Mouse (Mus musculus): ENCODE measurements at regions not wholly inside any gene's neighbourhood (a gene's known extent, or its start where the extent isn't known, plus 50 kb on each side); places are given as distances from the start of the nearest gene placed in this dataset.
"Not testable (repeated sequence)": the region's sequence is repeated elsewhere in the genome, so short reads cannot be mapped to it uniquely, and the experiment has no call there.

GRCm38 (mm10) chr15:27089155-27089554 is 193.8 kb upstream of the Fbxl7 start:
- ATAC-seq (replicated peaks; ENCODE audit: low FRiP score), result no peak
- H3K27me3 ChIP-seq (replicated peaks; ENCODE audit: control insufficient read depth, insufficient read depth, low read length), result no peaks in the 10 kb centered on the region
- H3K4me3 ChIP-seq (ENCODE audit: low read depth, low read length), result no peak overlapping the region
- no peaks in the 10 kb centered on the region for H3K36me3 ChIP-seq (ENCODE audit: control insufficient read depth, insufficient read depth, low read length)
- no peaks in the 10 kb centered on the region for H3K9me3 ChIP-seq (ENCODE audit: control insufficient read depth, low read length)
- no peaks in the 10 kb centered on the region for H3K4me1 ChIP-seq (replicated peaks; ENCODE audit: control insufficient read depth, insufficient read depth, low read length)
- no peak overlapping the region for H3K27ac ChIP-seq (ENCODE audit: low read depth, low read length)
- DNase-seq (ENCODE audit: low spot score), result no peak
- H3K4me2 ChIP-seq, result no peak overlapping the region
- WGBS, result 71% methylated on average over 6 of the region's 6 CpGs
- H3K9ac ChIP-seq (ENCODE audit: low read depth, low read length), result no peak overlapping the region

GRCm38 (mm10) chr15:27094102-27094501 is 198.7 kb upstream of the Fbxl7 start:
- no peak for DNase-seq (ENCODE audit: low spot score)
- Histone ChIP-seq H3K9me3 (ENCODE audit: control insufficient read depth, low read length) (no peaks in the 10 kb centered on the region), H3K9ac (ENCODE audit: low read depth, low read length) (no peak overlapping the region), H3K27ac (ENCODE audit: low read depth, low read length) (no peak overlapping the region), H3K4me3 (ENCODE audit: low read depth, low read length) (no peak overlapping the region), H3K36me3 (ENCODE audit: control insufficient read depth, insufficient read depth, low read length) (no peaks in the 10 kb centered on the region), H3K4me2 (no peak overlapping the region), H3K27me3 (replicated peaks; ENCODE audit: control insufficient read depth, insufficient read depth, low read length) (no peaks in the 10 kb centered on the region), H3K4me1 (replicated peaks; ENCODE audit: control insufficient read depth, insufficient read depth, low read length) (no peaks in the 10 kb centered on the region)
- ATAC-seq (replicated peaks; ENCODE audit: low FRiP score), result no peak
- WGBS, result 63% methylated on average over 3 of the region's 3 CpGs

GRCm38 (mm10) chr15:27095231-27095630 is 199.9 kb upstream of the Fbxl7 start:
- DNase-seq (ENCODE audit: low spot score) (no peak), ATAC-seq (replicated peaks; ENCODE audit: low FRiP score) (no peak)
- H3K27ac ChIP-seq (ENCODE audit: low read depth, low read length), result no peak overlapping the region
- 80% methylated on average over 9 of the region's 9 CpGs for WGBS
- H3K4me1 ChIP-seq (replicated peaks; ENCODE audit: control insufficient read depth, insufficient read depth, low read length), result no peaks in the 10 kb centered on the region
- no peaks in the 10 kb centered on the region for H3K36me3 ChIP-seq (ENCODE audit: control insufficient read depth, insufficient read depth, low read length)
- no peaks in the 10 kb centered on the region for H3K27me3 ChIP-seq (replicated peaks; ENCODE audit: control insufficient read depth, insufficient read depth, low read length)
- no peak overlapping the region for H3K4me2 ChIP-seq
- no peak overlapping the region for H3K4me3 ChIP-seq (ENCODE audit: low read depth, low read length)
- no peak overlapping the region for H3K9ac ChIP-seq (ENCODE audit: low read depth, low read length)
- no peaks in the 10 kb centered on the region for H3K9me3 ChIP-seq (ENCODE audit: control insufficient read depth, low read length)

- H3K4me1 ChIP-seq (replicated peaks; ENCODE audit: control insufficient read depth, insufficient read depth, low read length); H3K36me3 ChIP-seq (ENCODE audit: control insufficient read depth, insufficient read depth, low read length); H3K4me3 ChIP-seq (ENCODE audit: low read depth, low read length); H3K4me2 ChIP-seq; ATAC-seq (replicated peaks; ENCODE audit: low FRiP score); H3K9me3 ChIP-seq (ENCODE audit: control insufficient read depth, low read length); H3K27ac ChIP-seq (ENCODE audit: low read depth, low read length); H3K9ac ChIP-seq (ENCODE audit: low read depth, low read length); DNase-seq (ENCODE audit: low spot score); H3K27me3 ChIP-seq (replicated peaks; ENCODE audit: control insufficient read depth, insufficient read depth, low read length): not testable (repeated sequence)
- 69% methylated on average over 2 of the region's 2 CpGs for WGBS
Measured at GRCm38 (mm10) chr15:27101610-27102009, 206.2 kb upstream of the Fbxl7 start.

- Histone ChIP-seq H3K4me2 (no peak overlapping the region), H3K27ac (ENCODE audit: low read depth, low read length) (no peak overlapping the region), H3K27me3 (replicated peaks; ENCODE audit: control insufficient read depth, insufficient read depth, low read length) (no peaks in the 10 kb centered on the region), H3K9ac (ENCODE audit: low read depth, low read length) (no peak overlapping the region), H3K4me1 (replicated peaks; ENCODE audit: control insufficient read depth, insufficient read depth, low read length) (no peaks in the 10 kb centered on the region), H3K9me3 (ENCODE audit: control insufficient read depth, low read length) (no peaks in the 10 kb centered on the region), H3K4me3 (ENCODE audit: low read depth, low read length) (no peak overlapping the region), H3K36me3 (ENCODE audit: control insufficient read depth, insufficient read depth, low read length) (no peaks in the 10 kb centered on the region)
- ATAC-seq (replicated peaks; ENCODE audit: low FRiP score), result no peak
- WGBS, result 77% methylated on average over 3 of the region's 3 CpGs
- no peak for DNase-seq (ENCODE audit: low spot score)
Measured at GRCm38 (mm10) chr15:27109130-27109529, 213.8 kb upstream of the Fbxl7 start.

- H3K27ac ChIP-seq (ENCODE audit: low read depth, low read length), result no peak overlapping the region
- H3K9ac ChIP-seq (ENCODE audit: low read depth, low read length), result no peak overlapping the region
- WGBS, result 33% methylated on average over 1 of the region's 1 CpGs
- ATAC-seq (replicated peaks; ENCODE audit: low FRiP score) (no peak), DNase-seq (ENCODE audit: low spot score) (no peak)
- no peak overlapping the region for H3K4me3 ChIP-seq (ENCODE audit: low read depth, low read length)
- no peaks in the 10 kb centered on the region for H3K9me3 ChIP-seq (ENCODE audit: control insufficient read depth, low read length)
- no peaks in the 10 kb centered on the region for H3K4me1 ChIP-seq (replicated peaks; ENCODE audit: control insufficient read depth, insufficient read depth, low read length)
- H3K27me3 ChIP-seq (replicated peaks; ENCODE audit: control insufficient read depth, insufficient read depth, low read length), result no peaks in the 10 kb centered on the region
- no peaks in the 10 kb centered on the region for H3K36me3 ChIP-seq (ENCODE audit: control insufficient read depth, insufficient read depth, low read length)
- H3K4me2 ChIP-seq, result no peak overlapping the region
Measured at GRCm38 (mm10) chr15:27129697-27130096, 234.3 kb upstream of the Fbxl7 start.

GRCm38 (mm10) chr15:27132761-27133160 is 237.4 kb upstream of the Fbxl7 start:
- no peak overlapping the region for H3K9ac ChIP-seq (ENCODE audit: low read depth, low read length)
- no peak overlapping the region for H3K27ac ChIP-seq (ENCODE audit: low read depth, low read length)
- H3K36me3 ChIP-seq (ENCODE audit: control insufficient read depth, insufficient read depth, low read length), result no peaks in the 10 kb centered on the region
- WGBS, result 73% methylated on average over 2 of the region's 2 CpGs
- DNase-seq (ENCODE audit: low spot score), result no peak
- no peaks in the 10 kb centered on the region for H3K9me3 ChIP-seq (ENCODE audit: control insufficient read depth, low read length)
- H3K4me1 ChIP-seq (replicated peaks; ENCODE audit: control insufficient read depth, insufficient read depth, low read length), result no peaks in the 10 kb centered on the region
- no peak overlapping the region for H3K4me2 ChIP-seq
- no peaks in the 10 kb centered on the region for H3K27me3 ChIP-seq (replicated peaks; ENCODE audit: control insufficient read depth, insufficient read depth, low read length)
- H3K4me3 ChIP-seq (ENCODE audit: low read depth, low read length), result no peak overlapping the region
- ATAC-seq (replicated peaks; ENCODE audit: low FRiP score), result no peak

- Histone ChIP-seq H3K9ac (ENCODE audit: low read depth, low read length) (no peak overlapping the region), H3K27me3 (replicated peaks; ENCODE audit: control insufficient read depth, insufficient read depth, low read length) (no peaks in the 10 kb centered on the region), H3K4me3 (ENCODE audit: low read depth, low read length) (no peak overlapping the region), H3K4me2 (no peak overlapping the region), H3K27ac (ENCODE audit: low read depth, low read length) (no peak overlapping the region), H3K4me1 (replicated peaks; ENCODE audit: control insufficient read depth, insufficient read depth, low read length) (no peaks in the 10 kb centered on the region), H3K36me3 (ENCODE audit: control insufficient read depth, insufficient read depth, low read length) (no peaks in the 10 kb centered on the region), H3K9me3 (ENCODE audit: control insufficient read depth, low read length) (no peaks in the 10 kb centered on the region)
- DNase-seq (ENCODE audit: low spot score), result no peak
- WGBS, result 84% methylated on average over 5 of the region's 5 CpGs
- ATAC-seq (replicated peaks; ENCODE audit: low FRiP score), result no peak
Measured at GRCm38 (mm10) chr15:27137580-27137979, 242.2 kb upstream of the Fbxl7 start.

- no peaks in the 10 kb centered on the region for H3K4me1 ChIP-seq (replicated peaks; ENCODE audit: control insufficient read depth, insufficient read depth, low read length)
- no peaks in the 10 kb centered on the region for H3K27me3 ChIP-seq (replicated peaks; ENCODE audit: control insufficient read depth, insufficient read depth, low read length)
- H3K36me3 ChIP-seq (ENCODE audit: control insufficient read depth, insufficient read depth, low read length), result no peaks in the 10 kb centered on the region
- DNase-seq (ENCODE audit: low spot score) (no peak), ATAC-seq (replicated peaks; ENCODE audit: low FRiP score) (no peak)
- WGBS, result 77% methylated on average over 6 of the region's 6 CpGs
- H3K4me2 ChIP-seq, result no peak overlapping the region
- H3K27ac ChIP-seq (ENCODE audit: low read depth, low read length), result no peak overlapping the region
- H3K9ac ChIP-seq (ENCODE audit: low read depth, low read length), result no peak overlapping the region
- no peak overlapping the region for H3K4me3 ChIP-seq (ENCODE audit: low read depth, low read length)
- no peaks in the 10 kb centered on the region for H3K9me3 ChIP-seq (ENCODE audit: control insufficient read depth, low read length)
Measured at GRCm38 (mm10) chr15:27145860-27146259, 250.5 kb upstream of the Fbxl7 start.
